Mouse (Mus musculus) stomach, postnatal 0 days (tissue): ENCODE results near the gene Mblac2. TPM values are rescaled to one million over a fixed set of nuclear protein-coding genes. Genes with fewer than 3 reads are reported as not detected.
A peak's percentile ranks its signal among the peaks of the same experiment; 100 is the strongest.
"Not testable (repeated sequence)": the region's sequence is repeated elsewhere in the genome, so short reads cannot be mapped to it uniquely, and the experiment has no call there.

Experiments
- ATAC-seq: fragments of 200-750 bp; cut with Nextera tagmentation; 2 replicates; pipeline ENCODE4 v1.8.0; 2017; ENCODE audit not compliant: low FRiP score, low TSS enrichment
- DNase-seq: peaks from one replicate; pipeline ENCODE4 v3.0.0-alpha.2; 2016; ENCODE audit warnings: low spot score
- H3K27ac ChIP-seq: fragments of 300-500 bp; sonication (generic); replicated peaks from 2 replicates; pipeline ENCODE4 v1.5.1; 2014; ENCODE audit warnings: mild to moderate bottlenecking, control low read depth
- H3K27me3 ChIP-seq: fragments of 300-500 bp; sonication (generic); 2 replicates; pipeline ENCODE4 v1.6.1; 2014; ENCODE audit warnings: low read length; ENCODE audit not compliant: control insufficient read depth, insufficient read depth
- H3K36me3 ChIP-seq: fragments of 300-500 bp; sonication (generic); 2 replicates; pipeline ENCODE4 v1.6.1; 2014; ENCODE audit warnings: low read length, mixed read lengths; ENCODE audit not compliant: control insufficient read depth, insufficient read depth
- H3K4me1 ChIP-seq: fragments of 300-500 bp; sonication (generic); replicated peaks from 2 replicates; pipeline ENCODE4 v1.6.1; 2014; ENCODE audit warnings: antibody characterized with exemption; ENCODE audit not compliant: control insufficient read depth, insufficient read depth
- H3K4me2 ChIP-seq: fragments of 300-500 bp; sonication (generic); replicated peaks from 2 replicates; pipeline ENCODE4 v1.6.1; 2014; ENCODE audit warnings: low read depth, mild to moderate bottlenecking, control low read depth, moderate library complexity
- H3K4me3 ChIP-seq: fragments of 300-500 bp; sonication (generic); 2 replicates; pipeline ENCODE4 v1.5.1; 2014; ENCODE audit warnings: low read depth, low read length, control low read depth
- H3K9ac ChIP-seq: fragments of 300-500 bp; sonication (generic); 2 replicates; pipeline ENCODE4 v1.6.1; 2014; ENCODE audit warnings: mild to moderate bottlenecking, low read length, control low read depth, mixed read lengths
- H3K9me3 ChIP-seq: fragments of 300-500 bp; sonication (generic); 2 replicates; pipeline ENCODE4 v1.6.1; 2016; ENCODE audit warnings: low read length; ENCODE audit not compliant: control insufficient read depth
- CTCF ChIP-seq: IDR thresholded peaks from 2 replicates; pipeline ENCODE4 v1.5.1; 2016; ENCODE audit warnings: antibody characterized with exemption, low read depth, mild to moderate bottlenecking, moderate library complexity
- EP300 ChIP-seq: optimal IDR thresholded peaks from 2 replicates; pipeline ENCODE3; 2016; ENCODE audit warnings: antibody characterized with exemption
- WGBS: fragments of 180-500 bp; shearing (Covaris S2); extraction: QIAGEN DNeasy Blood & Tissue Kit; methylation state at CpG from one replicate; pipeline ENCODE4 v1.1.7; 2014; 5-methylcytosine and 5-hydroxymethylcytosine counted together
- polyA plus RNA-seq: library from polyadenylated mRNA; unstranded; fragments of >200 nt; fragmentation: Nextera tagmentation; extraction: Ambion mirVana; gene quantifications from 2 replicates; pipeline ENCODE4 v1.2.1, GENCODE M21; 2015

Gene Mblac2
- polyA plus RNA-seq, 1 experiment from 2014 or later, result 11.1 TPM

- Histone ChIP-seq H3K27ac (peak overlapping the region; percentile 93), H3K36me3 (no peaks in the 10 kb centered on the region), H3K27me3 (no peaks in the 10 kb centered on the region), H3K9me3 (no peaks in the 10 kb centered on the region), H3K4me2 (peak overlapping the region; percentile 99), H3K9ac (peak overlapping the region; percentile 74), H3K4me3 (peak overlapping the region; percentile 76), H3K4me1 (no peaks in the 10 kb centered on the region)
- no peak for TF ChIP-seq EP300
- no peak for TF ChIP-seq CTCF
- ATAC-seq (no peak; the same call in 1 of the 2 replicates), DNase-seq (peak; percentile 40)
- 2% methylated on average over 42 of the region's 42 CpGs for WGBS
Observed at GRCm38 (mm10) chr13:81711546-81712371, 618 bp downstream of the Mblac2 start.

GRCm38 (mm10) chr13:81713896-81714295 is 2.8 kb downstream of the Mblac2 start:
- Histone ChIP-seq H3K27me3 (no peaks in the 10 kb centered on the region), H3K4me1 (no peaks in the 10 kb centered on the region), H3K4me3 (no peak overlapping the region), H3K9me3 (no peaks in the 10 kb centered on the region), H3K4me2 (no peak overlapping the region), H3K36me3 (no peaks in the 10 kb centered on the region), H3K27ac (no peak overlapping the region), H3K9ac (no peak overlapping the region)
- 100% methylated on average over 1 of the region's 1 CpGs for WGBS
- ATAC-seq (no peak), DNase-seq (no peak)
- no peak for TF ChIP-seq CTCF
- no peak for TF ChIP-seq EP300

GRCm38 (mm10) chr13:81728141-81728540 is 17.0 kb downstream of the Mblac2 start:
- not testable (repeated sequence) for H3K36me3 ChIP-seq, DNase-seq, H3K4me1 ChIP-seq, H3K4me2 ChIP-seq, H3K27me3 ChIP-seq, ATAC-seq, H3K9ac ChIP-seq, H3K27ac ChIP-seq, H3K4me3 ChIP-seq, H3K9me3 ChIP-seq
- WGBS, result 56% methylated on average over 12 of the region's 12 CpGs

DNA sequence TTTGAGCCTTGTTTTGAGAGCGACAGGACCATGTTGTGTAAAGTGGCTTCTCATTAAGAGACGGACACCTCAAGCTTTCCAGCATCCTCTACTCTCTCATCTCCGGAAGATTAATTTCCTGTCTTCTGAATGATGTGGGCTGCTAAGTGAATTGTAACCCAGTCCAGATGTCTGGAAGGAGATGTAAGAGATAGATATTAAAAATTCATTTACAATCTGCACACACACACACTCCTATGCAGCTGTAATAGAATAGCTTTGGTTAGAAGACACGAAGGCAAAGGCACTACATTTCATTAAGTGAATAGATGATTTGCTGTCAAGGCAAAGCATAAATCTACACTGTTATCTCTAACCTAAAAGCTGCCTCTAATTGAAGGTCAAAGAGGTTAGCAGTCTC is 18.0 kb downstream of the Mblac2 start:
- TF ChIP-seq EP300, result no peak
- TF ChIP-seq CTCF, result no peak
- no peak overlapping the region for H3K4me3 ChIP-seq
- no peaks in the 10 kb centered on the region for H3K9me3 ChIP-seq
- 65% methylated on average over 4 of the region's 4 CpGs for WGBS
- no peaks in the 10 kb centered on the region for H3K27me3 ChIP-seq
- ATAC-seq (no peak), DNase-seq (no peak)
- H3K4me1 ChIP-seq, result no peaks in the 10 kb centered on the region
- H3K36me3 ChIP-seq, result no peaks in the 10 kb centered on the region
- H3K4me2 ChIP-seq, result no peak overlapping the region
- no peak overlapping the region for H3K27ac ChIP-seq
- no peak overlapping the region for H3K9ac ChIP-seq

DNA sequence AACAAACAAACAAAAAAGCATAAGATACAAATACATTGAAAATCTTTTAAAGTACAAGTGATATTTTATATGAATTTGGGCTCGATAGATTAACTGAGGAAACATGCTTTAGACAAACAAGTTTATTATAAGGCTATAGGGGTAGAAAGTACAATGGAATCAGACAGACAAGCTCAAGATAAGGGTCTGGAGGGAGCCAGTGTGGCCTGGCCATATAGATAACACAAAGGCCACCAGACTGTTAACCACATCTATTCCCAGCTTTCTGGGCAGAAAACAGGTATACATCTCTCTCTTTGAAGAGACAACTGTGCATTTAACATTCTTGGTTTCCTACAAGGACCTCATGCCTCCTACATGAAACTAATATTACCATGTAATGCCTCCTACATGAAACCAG is 19.2 kb downstream of the Mblac2 start:
- H3K4me1 ChIP-seq, result no peaks in the 10 kb centered on the region

GRCm38 (mm10) chr13:81736606-81737005 is 25.5 kb downstream of the Mblac2 start:
- no peaks in the 10 kb centered on the region for H3K9me3 ChIP-seq
- H3K4me2 ChIP-seq, result no peak overlapping the region
- DNase-seq (no peak), ATAC-seq (no peak)
- H3K27me3 ChIP-seq, result no peaks in the 10 kb centered on the region
- no peak for TF ChIP-seq EP300
- TF ChIP-seq CTCF, result no peak
- no peaks in the 10 kb centered on the region for H3K4me1 ChIP-seq
- no peak overlapping the region for H3K9ac ChIP-seq
- no peak overlapping the region for H3K4me3 ChIP-seq
- H3K27ac ChIP-seq, result no peak overlapping the region
- WGBS, result 66% methylated on average over 5 of the region's 5 CpGs
- H3K36me3 ChIP-seq, result no peaks in the 10 kb centered on the region

More for the DNA sequence above, 19.2 kb downstream of the Mblac2 start:
- H3K4me2 ChIP-seq, result no peak overlapping the region
- TF ChIP-seq EP300 (no peak), CTCF (no peak)
- no peak overlapping the region for H3K27ac ChIP-seq
- no peaks in the 10 kb centered on the region for H3K27me3 ChIP-seq
- H3K9ac ChIP-seq, result no peak overlapping the region
- no peak for ATAC-seq
- H3K4me3 ChIP-seq, result no peak overlapping the region
- H3K9me3 ChIP-seq, result no peaks in the 10 kb centered on the region
- no peak for DNase-seq
- no peaks in the 10 kb centered on the region for H3K36me3 ChIP-seq
- WGBS, result 73% methylated on average over 1 of the region's 1 CpGs
